Mouse (Mus musculus): Measurements from ENCODE around the gene Tasp1. TPM values are rescaled to one million over a fixed set of nuclear protein-coding genes. Genes with fewer than 3 reads are reported as not detected.

Tasp1 gene
- total RNA-seq, 2 experiments from 2014 or later: 5.6 to 5.7 TPM

Other genes with a start within 250 kb of the Tasp1 start
- not detected for gene Gm17374, start 85.2 kb upstream of the Tasp1 start, total RNA-seq (2021)
- 10 to 100 TPM; 13.7 to 16.7 TPM for gene Esf1, start 103.8 kb upstream of the Tasp1 start, total RNA-seq (2021)
- 10 to 100 TPM; 25.2 to 26.7 TPM for gene Ndufaf5, start 103.8 kb upstream of the Tasp1 start, total RNA-seq (2021)

Measured in gastrocnemius, postnatal 10 days (tissue).